Mouse (Mus musculus): Measurements from ENCODE around the gene Map3k20. TPM values are rescaled to one million over a fixed set of nuclear protein-coding genes. Genes with fewer than 3 reads are reported as not detected.

Map3k20 gene
- polyA plus RNA-seq, 1 experiment: 2.9 TPM

DNA sequence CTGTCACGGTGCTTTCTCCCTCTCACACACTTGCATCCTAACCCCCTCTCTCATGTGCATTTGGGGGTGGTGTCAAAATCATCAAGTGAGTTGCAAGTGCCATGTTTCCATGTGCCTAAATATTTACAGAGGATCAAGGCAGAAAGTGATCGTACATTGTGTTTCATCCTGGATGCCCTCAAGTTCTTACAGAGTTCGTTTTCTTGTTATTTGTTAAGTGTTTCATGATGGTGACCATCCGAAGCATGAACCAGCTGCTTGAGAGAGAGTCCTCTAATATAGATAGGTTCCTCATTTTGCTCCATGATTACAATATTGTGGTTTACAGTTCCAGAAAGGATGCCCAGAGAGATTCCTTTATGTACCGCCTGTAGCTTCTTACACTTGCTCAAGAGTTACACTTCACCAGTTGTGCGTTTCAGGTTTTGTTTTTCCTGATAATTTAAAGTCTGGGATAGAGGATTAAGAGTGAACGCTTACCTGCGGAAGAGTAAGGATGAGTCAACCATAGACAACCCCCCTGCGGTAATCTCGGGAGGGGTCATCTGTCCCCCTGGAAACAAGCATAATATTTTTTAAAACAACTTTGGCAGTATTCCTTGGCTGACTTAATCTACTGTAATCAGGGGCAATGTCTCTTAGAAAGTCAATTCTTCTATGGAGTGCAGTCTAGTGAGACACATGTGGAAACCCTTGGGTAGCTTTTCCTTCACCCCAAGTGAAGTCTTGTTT lies 11.7 kb downstream of the Map3k20 start:
- no peak for TF ChIP-seq GATA1 (IDR thresholded peaks at IDR 0.05; ENCODE audit: low read length)

DNA sequence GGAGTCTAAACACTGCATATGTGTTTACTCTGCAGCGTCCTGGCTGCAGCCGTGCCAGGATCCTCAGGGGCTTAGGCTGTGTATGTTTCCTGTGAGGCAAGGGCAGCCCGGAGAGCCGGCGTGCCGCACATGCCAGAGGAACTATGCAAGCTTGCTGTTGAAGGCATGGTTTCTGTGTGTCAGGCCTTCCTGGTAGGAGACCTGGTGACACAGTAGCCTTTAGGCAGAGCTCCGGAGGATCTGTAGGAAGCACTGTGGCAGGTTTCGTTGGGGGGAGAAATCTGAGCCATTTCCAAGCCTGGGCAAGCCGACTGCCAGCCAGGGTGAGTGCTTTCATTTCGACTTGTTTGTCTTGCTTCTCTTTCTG lies 12.3 kb downstream of the Map3k20 start:
- TF ChIP-seq GATA1 (IDR thresholded peaks at IDR 0.05; ENCODE audit: low read length): no peak

DNA sequence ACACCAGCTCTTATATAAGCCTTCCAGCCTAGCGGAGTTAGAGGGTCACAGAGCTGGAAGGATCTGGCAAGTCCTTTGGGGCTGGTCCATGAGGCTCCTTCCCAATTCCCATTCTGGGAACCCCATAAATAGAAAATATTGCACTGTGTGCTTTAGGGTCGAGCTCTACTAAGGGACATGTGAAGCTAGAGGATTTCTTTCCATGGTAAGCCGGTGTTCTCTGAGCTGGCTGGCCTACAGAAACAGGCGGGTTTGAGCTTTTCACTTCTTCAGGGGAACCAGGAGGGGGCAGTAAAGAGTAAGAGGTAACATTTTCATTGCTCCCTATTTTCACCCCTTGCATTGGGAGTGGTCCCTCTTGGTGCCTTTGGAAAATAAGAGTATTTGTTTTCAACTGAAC lies 13.0 kb downstream of the Map3k20 start:
- no peak for TF ChIP-seq GATA1 (IDR thresholded peaks at IDR 0.05; ENCODE audit: low read length)

DNA sequence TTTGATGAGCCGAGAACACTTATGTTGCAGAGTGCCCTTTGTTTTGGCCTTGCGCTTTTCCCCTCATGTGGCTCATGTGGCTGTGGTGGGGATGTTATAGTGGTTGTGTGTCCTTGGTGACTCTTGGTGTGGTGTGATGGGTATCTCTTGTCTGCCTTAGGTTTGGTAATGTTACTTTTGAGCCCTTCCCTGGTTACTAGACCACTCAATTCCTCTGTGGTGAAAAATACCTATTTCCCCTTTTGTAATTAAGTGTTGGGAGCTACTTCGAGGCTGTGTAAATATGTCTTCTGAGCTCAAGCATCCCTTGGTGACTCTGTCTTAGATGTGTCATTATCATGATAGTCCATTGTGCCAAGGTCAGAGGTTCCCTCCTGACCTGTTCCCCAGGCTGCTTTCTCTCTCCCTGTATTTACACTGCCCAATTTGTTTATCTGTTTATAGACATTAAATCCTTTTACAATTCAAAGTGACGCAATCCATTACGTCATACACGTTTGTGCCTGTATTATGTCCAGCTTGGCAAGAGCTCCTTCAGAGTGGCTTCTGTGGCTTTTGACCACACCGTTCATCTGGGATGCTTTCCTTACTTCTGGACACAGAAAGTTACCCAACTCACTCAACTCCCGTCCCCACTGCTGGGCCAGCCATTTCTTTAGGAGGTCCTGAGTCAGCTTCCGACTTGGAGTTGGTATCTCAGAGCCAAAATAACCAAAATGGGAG lies 15.9 kb downstream of the Map3k20 start:
- no peak for TF ChIP-seq GATA1 (IDR thresholded peaks at IDR 0.05; ENCODE audit: low read length)

DNA sequence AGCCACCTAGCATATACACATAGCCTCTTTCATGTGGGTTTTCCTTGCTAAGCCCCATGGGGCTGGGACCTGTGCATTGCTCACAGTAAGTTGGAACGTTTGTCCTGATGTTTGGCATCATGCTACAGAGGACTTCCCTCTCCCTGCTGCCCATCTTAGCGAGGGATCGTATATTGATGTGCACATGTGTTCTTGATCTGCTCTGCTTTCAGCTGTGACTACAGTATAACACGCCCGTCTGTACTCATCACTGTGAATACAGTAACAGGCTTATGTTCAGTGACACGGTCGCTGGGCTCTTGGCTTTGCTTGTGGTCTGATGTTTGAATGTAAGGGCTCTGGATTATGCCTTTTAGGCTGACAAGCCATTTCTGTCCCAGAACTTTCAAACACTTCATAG lies 20.3 kb downstream of the Map3k20 start:
- TF ChIP-seq GATA1 (IDR thresholded peaks at IDR 0.05; ENCODE audit: low read length): no peak

DNA sequence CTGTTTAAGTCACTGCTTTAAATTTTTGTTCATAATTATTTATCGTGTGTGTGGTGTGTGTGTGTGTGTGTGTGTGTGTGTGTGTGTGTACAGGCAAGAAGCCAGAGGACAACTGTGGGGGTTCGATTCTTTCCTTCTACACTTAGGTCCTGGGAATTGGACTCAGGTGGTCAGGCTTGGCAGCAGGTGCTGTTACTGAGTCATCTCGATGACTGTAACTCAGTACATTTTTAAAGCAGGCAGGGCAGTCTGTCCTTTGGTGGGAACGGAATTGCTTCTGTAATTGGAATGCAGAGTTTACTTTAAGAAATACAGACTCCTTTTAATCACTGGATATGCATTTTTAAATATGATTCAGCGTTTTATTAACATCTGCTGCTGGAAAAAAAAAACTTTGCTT lies 22.9 kb downstream of the Map3k20 start:
- no peak for TF ChIP-seq GATA1 (IDR thresholded peaks at IDR 0.05; ENCODE audit: low read length)

DNA sequence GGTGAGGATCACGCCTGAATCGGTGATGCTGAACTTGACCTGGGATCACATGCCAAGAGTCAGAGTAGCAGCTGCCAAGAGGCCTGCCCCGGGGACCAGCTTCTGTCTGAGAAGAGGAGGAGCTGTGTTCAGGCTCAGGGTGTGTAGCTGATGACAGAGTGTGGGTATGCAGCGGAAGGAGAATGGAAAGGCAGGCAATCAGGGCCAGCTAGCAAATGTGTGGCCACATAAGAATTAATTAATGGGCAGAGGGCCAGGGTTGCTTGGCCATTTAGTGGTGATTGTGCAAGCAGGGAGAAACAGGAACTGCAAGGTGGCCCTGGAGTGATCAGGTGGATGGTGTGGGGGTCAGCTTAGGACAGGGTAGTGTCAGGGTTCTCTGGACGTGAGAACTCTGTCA lies 23.5 kb downstream of the Map3k20 start:
- no peak for TF ChIP-seq GATA1 (IDR thresholded peaks at IDR 0.05; ENCODE audit: low read length)

DNA sequence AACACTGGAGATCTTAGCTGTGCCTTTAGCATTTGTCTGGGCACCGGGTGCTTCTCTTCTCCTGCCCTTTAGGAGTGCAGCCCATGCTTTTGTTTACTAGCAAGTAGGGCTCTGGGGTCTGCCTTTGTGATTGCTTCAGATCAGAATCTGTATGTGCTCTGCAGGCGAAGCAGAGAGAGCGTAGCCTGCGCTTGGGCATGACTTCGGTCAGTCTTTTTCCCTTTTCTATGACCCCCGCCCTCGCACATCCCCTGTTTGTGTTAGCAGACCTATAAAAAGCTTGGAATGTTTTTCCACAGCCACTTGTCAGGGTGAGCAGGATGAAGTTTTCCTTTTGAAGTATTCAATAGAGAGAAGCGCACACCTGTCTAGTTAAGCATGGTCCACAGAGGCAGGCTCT lies 26.0 kb downstream of the Map3k20 start:
- no peak for TF ChIP-seq GATA1 (IDR thresholded peaks at IDR 0.05; ENCODE audit: low read length)

DNA sequence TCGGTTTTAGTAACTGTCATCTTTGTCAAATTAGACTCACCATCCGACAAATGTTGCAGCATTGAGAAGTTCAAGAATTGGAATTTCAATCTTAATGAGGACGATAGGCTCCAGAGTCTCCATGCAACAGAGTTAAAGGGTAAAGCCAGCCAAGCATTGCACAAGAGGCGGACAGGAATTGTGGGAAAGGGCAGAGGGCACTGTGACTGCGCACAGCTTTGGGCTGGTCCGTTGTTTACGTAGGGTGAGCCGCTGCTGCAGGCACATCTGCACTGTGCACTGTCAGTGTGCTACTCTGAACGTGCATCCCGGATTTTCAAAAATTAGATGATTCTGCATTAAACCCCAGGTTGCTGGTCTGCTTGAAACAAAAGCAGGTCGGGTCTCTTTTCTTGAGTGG lies 27.9 kb downstream of the Map3k20 start:
- TF ChIP-seq GATA1 (IDR thresholded peaks at IDR 0.05; ENCODE audit: low read length): no peak

DNA sequence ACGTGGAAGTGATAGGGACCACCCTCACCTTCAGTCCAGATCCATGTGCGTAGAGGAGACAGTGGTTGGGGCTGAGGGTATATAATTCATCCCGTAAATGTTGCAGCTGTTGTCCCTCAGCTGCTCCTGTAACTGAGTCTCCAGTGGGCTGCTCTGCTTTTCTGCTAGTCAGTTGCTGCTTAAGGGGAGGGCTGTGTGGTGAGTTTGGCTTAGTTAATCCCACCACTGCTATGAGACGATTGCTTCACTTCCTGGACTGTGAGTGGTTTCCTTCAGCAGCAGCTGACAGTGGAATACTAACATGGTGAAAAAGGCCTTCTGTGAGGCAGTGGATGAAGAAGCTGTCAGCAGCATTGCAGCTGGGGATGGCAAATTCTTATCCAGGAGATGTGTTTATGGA lies 33.0 kb downstream of the Map3k20 start:
- TF ChIP-seq GATA1 (IDR thresholded peaks at IDR 0.05; ENCODE audit: low read length): no peak

DNA sequence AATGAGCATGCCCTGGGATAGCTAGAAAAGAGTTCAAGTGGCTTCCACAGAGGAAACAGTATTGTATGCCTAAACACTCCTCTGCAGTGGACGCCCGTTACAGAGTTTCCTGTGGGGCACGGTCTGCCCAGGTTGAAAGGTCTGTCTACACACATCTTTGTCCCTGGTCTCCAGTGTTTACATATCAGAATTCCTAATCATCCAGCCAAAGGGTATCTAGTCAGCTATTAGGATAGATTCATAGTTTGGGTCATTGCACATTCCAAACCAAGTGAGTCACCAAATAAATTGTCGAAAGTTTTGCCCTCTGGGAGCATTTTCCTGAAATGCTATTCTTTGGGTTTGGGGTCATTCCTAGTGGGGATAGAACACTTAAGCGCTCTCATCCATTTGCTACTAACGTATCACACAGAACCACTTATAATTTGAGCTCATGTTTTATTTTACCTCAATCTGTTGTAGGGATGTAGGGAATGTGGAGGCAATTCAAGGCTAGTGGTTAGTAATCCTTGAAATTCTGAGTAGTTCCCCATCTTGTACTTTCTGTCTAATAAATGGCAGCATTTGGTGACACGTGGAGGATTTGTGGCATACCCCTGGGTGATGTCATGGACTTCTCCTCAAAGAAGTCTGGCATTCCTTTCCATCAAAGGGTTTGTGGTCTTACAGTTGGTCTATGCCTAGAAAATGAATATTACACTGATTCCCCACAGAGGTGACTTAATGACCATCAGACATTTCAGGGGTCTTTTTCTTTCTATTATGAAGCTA lies 33.8 kb downstream of the Map3k20 start:
- TF ChIP-seq GATA1 (IDR thresholded peaks at IDR 0.05; ENCODE audit: low read length): no peak

DNA sequence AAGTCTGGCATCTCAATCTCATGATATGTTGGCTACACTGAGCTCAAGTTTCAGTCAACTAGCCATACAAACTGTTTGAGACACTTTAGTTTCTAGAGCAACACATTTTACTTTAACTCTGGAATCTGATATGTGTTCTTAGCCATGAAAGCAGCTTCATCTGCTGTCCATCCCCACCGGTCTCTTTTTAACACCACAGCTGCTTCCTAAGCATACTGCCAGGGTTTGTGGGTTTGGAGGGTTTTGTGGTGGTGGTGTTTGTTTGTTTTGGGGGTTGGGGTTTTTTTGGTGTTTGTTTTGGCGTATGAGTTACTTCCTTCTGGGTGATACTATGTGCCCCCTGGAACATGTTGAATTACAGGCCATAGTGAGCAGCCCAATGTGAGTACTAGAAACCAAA lies 35.2 kb downstream of the Map3k20 start:
- TF ChIP-seq GATA1 (IDR thresholded peaks at IDR 0.05; ENCODE audit: low read length): no peak

DNA sequence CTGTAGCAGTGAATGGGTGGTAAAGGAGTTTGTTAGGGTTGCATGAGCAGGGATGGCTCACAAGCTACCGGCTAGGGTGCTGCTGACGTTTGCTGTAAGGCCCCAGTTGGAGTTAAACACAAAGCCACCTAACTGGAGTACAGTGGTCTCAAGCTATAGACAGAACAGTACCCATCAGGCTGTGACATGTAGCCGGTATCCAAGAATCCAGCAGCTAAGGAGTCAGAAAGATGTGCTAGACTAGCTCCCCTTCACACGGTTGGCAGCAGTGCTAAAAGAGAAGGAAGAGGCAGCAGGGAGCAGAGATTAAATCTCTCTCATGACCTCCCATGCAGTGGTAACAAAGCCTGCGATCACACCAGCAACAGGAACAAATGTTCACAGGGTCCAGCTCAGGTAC lies 36.2 kb downstream of the Map3k20 start:
- no peak for TF ChIP-seq GATA1 (IDR thresholded peaks at IDR 0.05; ENCODE audit: low read length)

DNA sequence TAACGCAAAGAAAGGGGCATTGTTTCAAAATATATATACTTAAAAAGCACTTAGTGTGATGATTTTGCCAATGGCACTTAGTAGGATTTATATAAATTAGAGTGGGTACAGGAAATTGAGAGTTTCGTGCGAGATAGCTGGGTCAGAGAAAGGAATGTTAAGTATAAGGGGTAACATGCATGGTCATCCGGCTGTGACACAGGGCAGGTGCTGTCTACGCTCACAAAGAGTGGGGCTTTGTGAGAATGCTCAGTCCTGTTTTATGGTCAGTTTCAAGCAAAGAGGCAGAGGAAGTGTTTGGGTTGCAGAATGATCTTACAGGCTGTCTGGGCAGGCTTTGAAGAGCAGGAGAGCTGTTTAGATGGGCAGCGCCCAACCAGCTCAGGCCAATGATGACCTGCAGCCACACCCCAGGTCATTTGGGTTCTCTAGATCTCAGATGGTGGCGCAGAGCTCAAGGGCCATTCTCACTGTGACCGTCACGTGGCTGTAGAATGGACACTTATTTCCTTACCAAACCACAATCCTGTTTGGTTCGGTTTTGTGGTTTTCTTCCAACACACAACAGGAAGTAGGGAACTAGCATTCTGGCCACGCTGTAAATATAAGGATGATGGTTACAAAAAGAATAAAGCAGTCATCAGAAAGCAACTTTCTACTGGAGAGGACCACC lies 37.4 kb downstream of the Map3k20 start:
- TF ChIP-seq GATA1 (IDR thresholded peaks at IDR 0.05; ENCODE audit: low read length): no peak

DNA sequence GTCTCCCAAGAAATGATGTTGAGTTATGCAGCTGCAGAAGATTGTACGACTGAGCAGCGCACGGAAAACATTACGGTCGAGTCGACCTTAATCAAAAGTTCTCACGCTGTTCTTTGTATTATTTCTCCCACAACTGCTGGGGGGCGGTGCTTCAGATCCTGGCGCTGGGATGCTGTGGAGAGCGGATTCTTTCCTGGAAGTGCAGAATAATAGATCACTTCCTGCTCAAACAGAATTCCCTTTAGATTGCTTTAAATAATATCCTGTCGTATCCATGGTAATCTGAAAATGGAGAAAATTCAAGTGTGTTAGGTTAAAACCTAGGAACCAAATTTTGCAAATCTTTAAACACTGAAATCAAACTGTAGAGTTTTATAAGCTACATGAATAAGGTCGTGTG lies 39.0 kb downstream of the Map3k20 start:
- no peak for TF ChIP-seq GATA1 (IDR thresholded peaks at IDR 0.05; ENCODE audit: low read length)

DNA sequence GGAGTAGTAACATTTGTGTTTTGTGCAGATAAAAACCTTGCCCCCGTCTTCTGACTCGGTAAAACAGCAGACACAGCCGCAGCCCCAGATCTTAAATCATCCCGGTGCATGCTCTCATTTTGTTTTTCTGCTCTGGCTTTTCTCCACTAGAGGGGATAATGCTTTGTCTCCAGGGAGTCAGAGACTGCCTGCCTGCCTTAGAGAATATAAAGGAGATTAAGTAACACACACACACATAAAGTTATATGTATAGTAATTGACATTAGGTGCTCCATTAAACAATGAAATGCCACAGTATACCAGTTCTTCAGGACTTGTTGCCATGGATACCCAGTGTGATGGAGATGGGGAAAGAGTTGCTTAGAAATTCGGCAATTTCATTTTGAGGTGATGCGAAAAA lies 41.1 kb downstream of the Map3k20 start:
- TF ChIP-seq GATA1 (IDR thresholded peaks at IDR 0.05; ENCODE audit: low read length): no peak

All from G1E-ER4 (cell line).